Mouse (Mus musculus) G1E (cell line): ENCODE results near the gene Tbc1d2.

Experiments
- CTCF ChIP-seq: IDR thresholded peaks from 2 replicates; pipeline ENCODE4 v1.5.1; 2012; ENCODE audit warnings: low read depth, low read length, inconsistent platforms, mixed read lengths
- GATA1 ChIP-seq: IDR thresholded peaks from 2 replicates; pipeline ENCODE4 v1.6.1; 2012; ENCODE audit warnings: borderline replicate concordance, low read length, inconsistent platforms, mixed read lengths

GRCm38 (mm10) chr4:46661433-46661832 is 11.4 kb upstream of the Tbc1d2 start:
- TF ChIP-seq CTCF (no peak), GATA1 (no peak)
